Mouse (Mus musculus): ENCODE results near the gene Pdha1.

DNA sequence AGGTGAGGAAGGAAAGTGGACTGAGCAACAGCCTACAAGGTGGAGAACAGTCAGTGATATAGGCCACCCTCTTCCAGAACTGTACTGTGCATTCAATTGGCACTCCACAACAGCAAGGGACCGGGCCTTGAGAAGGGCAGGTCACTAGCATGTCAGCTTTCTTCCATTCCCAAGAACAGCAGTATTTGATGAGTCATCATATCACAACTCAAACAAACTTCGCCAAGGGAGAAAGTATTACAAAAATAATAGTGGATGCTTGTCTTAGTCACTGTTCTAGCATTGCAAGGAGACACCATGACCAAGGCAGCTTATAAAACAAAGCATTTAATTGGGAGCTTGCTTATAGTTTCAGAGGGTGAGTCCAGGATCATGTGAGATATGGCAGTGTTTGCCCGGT lies 26.0 kb upstream of the Pdha1 start:
- TF ChIP-seq CTCF (conservative IDR thresholded peaks at IDR 0.05; ENCODE audit: insufficient read depth, insufficient read length, low read depth, low read length) (no peak), POLR2A (IDR thresholded peaks at IDR 0.05; ENCODE audit: low read depth, low read length) (no peak)
